Mouse (Mus musculus) central nervous system, embryonic 18 days (tissue): ENCODE measurements around the gene H2afv. TPM values are rescaled to one million over a fixed set of nuclear protein-coding genes. Genes with fewer than 3 reads are reported as not detected.

Source experiments
- polyA plus RNA-seq: library from polyadenylated mRNA; depleted of rRNA; stranded (reverse); fragments of >200 nt; gene quantifications from 2 replicates; pipeline ENCODE4 v1.2.3, GENCODE M21; 2012; rRNA removed

Gene H2afv
- 140 and 150 TPM in 2 replicates for polyA plus RNA-seq

DNA sequence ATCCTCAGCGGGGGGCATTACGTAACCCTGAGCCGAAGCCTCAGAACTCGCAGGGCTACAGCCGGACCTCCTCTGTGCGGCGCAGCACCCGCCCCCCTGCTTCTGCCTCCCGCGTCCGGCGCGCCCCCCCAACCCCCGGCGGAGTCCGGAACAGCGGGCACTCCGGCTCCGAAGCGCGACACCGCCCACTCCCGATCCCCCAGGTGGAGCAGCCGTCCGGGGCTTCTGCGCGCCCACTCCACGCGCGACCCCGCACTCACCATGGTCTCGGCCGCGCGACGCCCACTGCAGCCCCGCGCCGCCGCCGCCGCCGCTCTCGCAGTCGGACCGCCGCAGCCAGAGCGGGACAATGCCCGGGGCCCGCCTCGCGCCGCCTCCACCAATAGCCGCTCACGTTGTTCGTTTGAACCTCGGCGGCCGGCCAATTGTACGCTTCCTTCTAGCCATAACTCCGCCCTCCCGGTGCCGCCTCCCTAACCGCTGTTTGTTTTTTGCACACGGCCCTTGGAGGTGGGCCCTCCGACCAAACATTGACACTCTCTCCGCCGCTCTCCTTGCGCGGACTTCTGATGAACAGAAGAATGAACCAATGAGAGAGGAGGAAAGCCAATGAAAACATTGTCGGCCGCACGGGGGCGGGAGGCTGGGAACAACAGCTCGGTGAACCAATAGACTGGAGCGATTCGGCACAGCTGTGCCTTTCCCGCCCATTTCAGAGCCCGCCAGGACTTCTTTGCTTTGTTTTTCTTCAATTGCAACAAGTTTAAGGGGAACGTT is at the start of gene H2afv:
TSS of gene H2afv (minus strand) at position 367 of the 777 bp plus-strand sequence.

DNA sequence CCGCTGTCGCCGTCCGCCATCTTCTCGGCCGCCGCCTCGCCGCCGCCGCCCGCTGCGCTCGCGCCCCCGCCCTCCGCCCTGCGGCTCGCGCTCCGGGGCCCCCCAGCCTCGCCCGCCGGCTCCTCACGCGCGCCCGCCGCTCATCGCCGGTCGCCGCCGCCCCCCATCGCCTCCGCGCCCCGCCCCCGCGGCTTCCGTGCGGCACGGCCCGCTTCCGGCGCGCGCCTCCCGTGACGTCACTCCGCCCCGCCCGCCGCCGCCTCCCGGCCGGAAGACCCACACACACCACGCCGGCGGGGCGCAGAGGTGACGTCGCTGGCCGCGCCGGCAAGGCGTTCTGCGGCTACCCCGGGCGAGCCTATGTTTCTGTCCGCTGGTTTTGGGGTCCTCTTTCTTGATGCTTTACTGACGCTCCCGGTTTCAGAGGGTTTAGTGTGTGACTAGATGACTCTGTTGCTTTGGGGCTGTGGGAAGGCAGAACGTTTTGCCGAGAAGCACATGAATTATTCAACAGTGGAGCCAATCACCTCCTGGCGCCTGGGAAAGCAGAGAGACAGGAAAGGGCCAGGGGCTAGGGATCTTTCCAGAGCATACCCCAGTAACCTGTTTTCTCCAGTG is 31.7 kb upstream of the H2afv start, which contains the start of gene Purb:
TSS of gene Purb (minus strand) at position 51 of the 618 bp plus-strand sequence.

DNA sequence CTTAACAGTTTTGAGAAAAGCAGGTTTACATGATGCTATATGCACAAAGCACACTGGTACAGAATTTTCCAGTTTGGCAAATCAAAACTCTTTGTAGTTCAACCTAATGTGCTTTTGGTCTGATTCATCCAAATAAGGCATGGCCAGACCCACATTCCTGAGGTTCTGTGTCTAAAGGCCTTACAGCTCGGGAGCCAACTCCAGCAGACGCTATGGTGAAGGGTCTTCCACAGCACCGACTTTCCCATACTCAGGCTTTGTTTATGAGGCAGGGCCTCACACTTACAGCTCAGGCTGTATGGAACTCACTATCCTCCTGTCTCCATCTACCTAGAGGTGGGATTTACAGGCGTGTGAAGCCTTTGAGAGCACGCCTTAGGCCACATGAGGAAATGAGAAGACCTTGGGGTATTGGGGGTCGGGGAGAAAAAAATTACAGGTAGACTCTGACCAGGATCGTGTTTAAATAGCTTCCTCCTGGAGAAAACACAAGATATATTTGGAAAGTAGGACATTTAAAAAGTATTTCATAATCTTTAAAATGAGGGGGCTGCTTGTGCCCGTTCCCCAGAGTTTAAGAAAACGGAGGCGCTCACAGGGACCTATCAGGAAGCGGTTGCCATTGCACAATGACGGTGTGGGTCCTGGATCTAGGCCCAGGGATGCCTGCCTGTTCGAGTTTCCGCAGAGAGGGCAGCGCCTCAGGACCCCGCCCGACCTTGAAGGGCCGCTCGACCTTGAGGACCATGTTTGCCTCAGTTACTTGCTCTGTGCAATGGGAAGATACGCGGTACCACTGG is 29.3 kb downstream of the H2afv start, which contains the start of gene Ppia:
TSS of gene Ppia (plus strand) at position 693 of the 800 bp plus-strand sequence.

GRCm38 (mm10) chr11:6388726-6389413 is 55.4 kb downstream of the H2afv start, which contains the start of gene Zmiz2:
TSS of gene Zmiz2 (plus strand) at chr11:6389074.

Other genes with a start within 250 kb of the H2afv start
- 0.09 and 0.11 TPM in 2 replicates for gene A730071L15Rik, start 244.4 kb downstream of the H2afv start, polyA plus RNA-seq
- 75.0 and 77.9 TPM in 2 replicates for gene Nudcd3, start 244.0 kb downstream of the H2afv start, polyA plus RNA-seq
- 0.22 and 0.23 TPM in 2 replicates for gene Npc1l1, start 214.3 kb downstream of the H2afv start, polyA plus RNA-seq
- gene Ddx56, start 176.7 kb downstream of the H2afv start, polyA plus RNA-seq = 48.9 and 51.0 TPM in 2 replicates
- gene Tmed4, start 169.6 kb downstream of the H2afv start, polyA plus RNA-seq = 142 and 143 TPM in 2 replicates
- gene Ogdh, start 152.8 kb downstream of the H2afv start, polyA plus RNA-seq = 65.8 and 69.8 TPM in 2 replicates
- 54.5 and 82.1 TPM in 2 replicates for gene Zmiz2, start 55.4 kb downstream of the H2afv start, polyA plus RNA-seq
- 3,203 and 3,709 TPM in 2 replicates for gene Ppia, start 29.0 kb downstream of the H2afv start, polyA plus RNA-seq
- 13.3 and 13.9 TPM in 2 replicates for gene Purb, start 31.5 kb upstream of the H2afv start, polyA plus RNA-seq
- 0.51 and 0.59 TPM in 2 replicates for gene Myo1g, start 76.5 kb upstream of the H2afv start, polyA plus RNA-seq
- gene Ccm2, start 102.4 kb upstream of the H2afv start, polyA plus RNA-seq = 95.6 and 97.5 TPM in 2 replicates
- gene Nacad, start 161.6 kb upstream of the H2afv start, polyA plus RNA-seq = 87.6 and 97.1 TPM in 2 replicates
- 73.0 and 74.1 TPM in 2 replicates for gene Tbrg4, start 181.6 kb upstream of the H2afv start, polyA plus RNA-seq
- not detected in 2 replicates for gene Wap, start 194.2 kb upstream of the H2afv start, polyA plus RNA-seq
- 17.8 and 18.9 TPM in 2 replicates for gene Ramp3, start 214.1 kb upstream of the H2afv start, polyA plus RNA-seq